Mouse (Mus musculus) hindbrain, embryonic 15.5 days (tissue): ENCODE results near the gene Tcf25. TPM values are rescaled to one million over a fixed set of nuclear protein-coding genes. Genes with fewer than 3 reads are reported as not detected.

Experiments used
- ATAC-seq: fragments of 200-750 bp; cut with Nextera tagmentation; 2 replicates; pipeline ENCODE4 v1.8.0; 2017; ENCODE audit warnings: low read depth, moderate number of reproducible peaks, moderate TSS enrichment; ENCODE audit not compliant: low FRiP score
- H3K27ac ChIP-seq: fragments of 300-500 bp; sonication (generic); replicated peaks from 2 replicates; pipeline ENCODE4 v1.5.1; 2015; ENCODE audit warnings: mild to moderate bottlenecking, inconsistent platforms
- H3K27me3 ChIP-seq: fragments of 300-500 bp; sonication (generic); 2 replicates; pipeline ENCODE4 v1.6.1; 2015; ENCODE audit warnings: control low read depth, inconsistent platforms
- H3K36me3 ChIP-seq: fragments of 300-500 bp; sonication (generic); 2 replicates; pipeline ENCODE4 v1.6.1; 2015; ENCODE audit warnings: control low read depth, inconsistent platforms
- H3K4me1 ChIP-seq: fragments of 300-500 bp; sonication (generic); replicated peaks from 2 replicates; pipeline ENCODE4 v1.6.1; 2015; ENCODE audit warnings: control low read depth, inconsistent platforms
- H3K4me2 ChIP-seq: fragments of 300-500 bp; sonication (generic); 2 replicates; pipeline ENCODE4 v1.6.1; 2015; ENCODE audit warnings: moderate library complexity, mild to moderate bottlenecking, inconsistent platforms
- H3K4me3 ChIP-seq: fragments of 300-500 bp; sonication (generic); 2 replicates; pipeline ENCODE4 v1.5.1; 2015; ENCODE audit warnings: mild to moderate bottlenecking, inconsistent platforms
- H3K9ac ChIP-seq: fragments of 300-500 bp; sonication (generic); 2 replicates; pipeline ENCODE4 v1.6.1; 2015; ENCODE audit warnings: inconsistent platforms
- H3K9me3 ChIP-seq: fragments of 300-500 bp; sonication (generic); 2 replicates; pipeline ENCODE4 v1.6.1; 2016; ENCODE audit warnings: control low read depth, inconsistent platforms
- WGBS: fragments of 180-500 bp; shearing (Covaris S2); methylation state at CpG from one replicate; pipeline ENCODE4 v1.1.7; 2015; 5-methylcytosine and 5-hydroxymethylcytosine counted together
- polyA plus RNA-seq: library from polyadenylated mRNA; unstranded; fragments of >200 nt; fragmentation: Nextera tagmentation; extraction: Ambion mirVana; gene quantifications from 2 replicates; pipeline ENCODE4 v1.2.1, GENCODE M21; 2015

Tcf25 gene
- polyA plus RNA-seq, 1 experiment from 2014 or later: 377 TPM

DNA sequence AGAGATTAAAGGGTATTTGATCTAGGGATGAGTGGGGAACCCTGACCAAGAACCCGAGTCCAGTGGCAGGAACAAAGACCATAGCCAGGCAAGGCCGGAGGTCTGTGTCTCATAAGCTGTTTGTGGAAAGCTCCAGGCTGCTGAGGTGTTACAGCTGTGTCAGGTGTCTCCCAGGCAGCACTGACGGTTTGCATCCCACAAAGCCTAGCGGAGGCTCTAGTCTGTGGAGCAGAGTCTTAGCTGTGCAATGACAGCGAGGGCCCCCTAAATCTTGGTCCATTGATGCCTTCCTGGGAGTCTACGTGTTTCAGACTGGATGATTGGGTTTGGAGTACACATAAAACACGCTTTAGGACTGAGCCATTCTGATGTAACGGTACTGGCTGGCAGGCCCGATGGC is 28.4 kb downstream of the Tcf25 start:
- H3K9ac ChIP-seq: no peak overlapping the region
- H3K27ac ChIP-seq: no peak overlapping the region
- H3K27me3 ChIP-seq: no peaks in the 10 kb centered on the region
- no peak overlapping the region for H3K4me3 ChIP-seq
- H3K4me1 ChIP-seq: peaks cover 8% of the 10 kb centered on the region; the same call in 1 of the 2 replicates
- H3K36me3 ChIP-seq: peaks cover 53% of the 10 kb centered on the region
- H3K4me2 ChIP-seq: no peak overlapping the region
- WGBS: 96% methylated on average over 9 of the region's 9 CpGs
- H3K9me3 ChIP-seq: no peaks in the 10 kb centered on the region
- ATAC-seq: no peak

GRCm38 (mm10) chr8:123402730-123403326 is 29.3 kb downstream of the Tcf25 start:
- H3K4me1 ChIP-seq: peaks cover 12% of the 10 kb centered on the region; the same call in 1 of the 2 replicates
- peaks cover 44% of the 10 kb centered on the region for H3K36me3 ChIP-seq
- H3K4me2 ChIP-seq: no peak overlapping the region
- 88% methylated on average over 9 of the region's 9 CpGs for WGBS
- no peak overlapping the region for H3K4me3 ChIP-seq
- H3K9me3 ChIP-seq: no peaks in the 10 kb centered on the region
- H3K27ac ChIP-seq: no peak overlapping the region
- H3K27me3 ChIP-seq: no peaks in the 10 kb centered on the region
- no peak overlapping the region for H3K9ac ChIP-seq
- no peak for ATAC-seq

DNA sequence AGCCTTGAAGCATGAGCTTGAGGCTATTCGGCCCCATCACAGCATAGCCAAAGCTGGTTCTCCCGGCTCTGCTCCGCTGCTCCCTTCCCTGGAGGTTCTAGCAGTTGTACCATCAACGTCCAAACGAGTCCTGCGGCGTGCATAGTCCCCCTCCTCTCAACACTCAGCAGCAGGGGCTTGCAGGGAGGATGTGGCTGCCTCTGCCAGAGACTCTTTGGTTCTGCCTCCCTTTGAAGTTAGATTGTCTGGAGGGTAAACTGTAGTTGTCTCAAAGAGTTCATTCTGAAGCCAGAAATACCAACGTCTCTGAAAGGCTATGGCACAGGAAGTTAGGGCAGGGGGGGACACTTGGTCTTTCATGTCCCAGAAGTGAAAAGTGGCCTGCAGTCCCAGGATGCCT is 31.0 kb downstream of the Tcf25 start:
- no peak for ATAC-seq

DNA sequence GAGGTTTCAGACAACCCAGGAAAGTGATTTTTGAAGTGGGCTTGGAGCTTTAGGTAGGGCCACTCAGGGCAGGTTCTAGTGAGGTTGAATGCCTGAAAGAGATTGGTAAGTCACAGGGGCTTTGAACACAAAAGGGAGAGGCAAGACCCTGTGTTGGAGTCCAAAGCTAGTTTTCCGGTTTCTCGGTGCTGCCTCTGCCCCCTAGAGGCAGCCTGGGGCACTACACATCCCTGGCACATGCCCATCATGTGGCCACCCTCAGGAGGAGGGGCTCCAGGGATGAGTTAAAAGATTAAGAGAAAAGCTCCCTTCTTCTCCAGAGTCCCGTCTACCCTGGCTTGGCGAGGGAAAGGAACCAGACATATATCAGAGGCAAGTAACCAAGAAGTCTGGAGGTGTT is 33.2 kb downstream of the Tcf25 start, which contains the start of gene Mc1r:
TSS of gene Mc1r (plus strand) at position 322 of the 400 bp plus-strand sequence.
- H3K4me3 ChIP-seq: no peak within 1 kb of the TSS
- no peak within 1 kb of the TSS for H3K27ac ChIP-seq
- H3K27me3 ChIP-seq: no peaks in the 10 kb centered on the region
- peaks cover 16% of the 10 kb centered on the region for H3K36me3 ChIP-seq
- H3K9ac ChIP-seq: no peak within 1 kb of the TSS
- peaks cover 28% of the 10 kb centered on the region for H3K4me1 ChIP-seq
- WGBS: 17% methylated on average over 4 of the region's 4 CpGs
- no peak within 1 kb of the TSS for H3K4me2 ChIP-seq
- ATAC-seq: no peak
- H3K9me3 ChIP-seq: no peaks in the 10 kb centered on the region

More for the DNA sequence above, 31.0 kb downstream of the Tcf25 start:
- H3K36me3 ChIP-seq: peaks cover 32% of the 10 kb centered on the region
- no peak overlapping the region for H3K4me3 ChIP-seq
- no peak overlapping the region for H3K9ac ChIP-seq
- no peaks in the 10 kb centered on the region for H3K27me3 ChIP-seq
- WGBS: 40% methylated on average over 8 of the region's 8 CpGs
- H3K27ac ChIP-seq: no peak overlapping the region
- peaks cover 19% of the 10 kb centered on the region for H3K4me1 ChIP-seq
- H3K4me2 ChIP-seq: no peak overlapping the region
- H3K9me3 ChIP-seq: no peaks in the 10 kb centered on the region

DNA sequence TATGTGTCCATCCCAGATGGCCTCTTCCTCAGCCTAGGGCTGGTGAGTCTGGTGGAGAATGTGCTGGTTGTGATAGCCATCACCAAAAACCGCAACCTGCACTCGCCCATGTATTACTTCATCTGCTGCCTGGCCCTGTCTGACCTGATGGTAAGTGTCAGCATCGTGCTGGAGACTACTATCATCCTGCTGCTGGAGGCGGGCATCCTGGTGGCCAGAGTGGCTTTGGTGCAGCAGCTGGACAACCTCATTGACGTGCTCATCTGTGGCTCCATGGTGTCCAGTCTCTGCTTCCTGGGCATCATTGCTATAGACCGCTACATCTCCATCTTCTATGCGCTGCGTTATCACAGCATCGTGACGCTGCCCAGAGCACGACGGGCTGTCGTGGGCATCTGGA is 34.1 kb downstream of the Tcf25 start:
- WGBS: 91% methylated on average over 13 of the region's 13 CpGs
- H3K9ac ChIP-seq: no peak overlapping the region
- no peak overlapping the region for H3K4me3 ChIP-seq
- H3K4me1 ChIP-seq: peaks cover 28% of the 10 kb centered on the region
- ATAC-seq: no peak
- no peaks in the 10 kb centered on the region for H3K27me3 ChIP-seq
- H3K9me3 ChIP-seq: no peaks in the 10 kb centered on the region
- H3K36me3 ChIP-seq: peaks cover 9% of the 10 kb centered on the region
- no peak overlapping the region for H3K4me2 ChIP-seq
- H3K27ac ChIP-seq: no peak overlapping the region

GRCm38 (mm10) chr8:123408586-123409544 is 35.3 kb downstream of the Tcf25 start:
- peaks cover 28% of the 10 kb centered on the region for H3K4me1 ChIP-seq
- no peaks in the 10 kb centered on the region for H3K9me3 ChIP-seq
- peak overlapping the region; percentile 88 for H3K4me2 ChIP-seq
- ATAC-seq: no peak
- WGBS: 74% methylated on average over 9 of the region's 9 CpGs
- peak overlapping the region; percentile 78; the same call in 1 of the 2 replicates for H3K9ac ChIP-seq
- no peaks in the 10 kb centered on the region for H3K36me3 ChIP-seq
- peak overlapping the region; percentile 53; the same call in 1 of the 2 replicates for H3K4me3 ChIP-seq
- H3K27me3 ChIP-seq: no peaks in the 10 kb centered on the region
- H3K27ac ChIP-seq: peak overlapping the region; percentile 93

- ATAC-seq: no peak
- Histone ChIP-seq H3K4me2 (peak overlapping the region; percentile 88), H3K36me3 (no peaks in the 10 kb centered on the region), H3K9me3 (no peaks in the 10 kb centered on the region), H3K4me3 (peak overlapping the region; percentile 53), H3K27me3 (no peaks in the 10 kb centered on the region), H3K4me1 (peaks cover 28% of the 10 kb centered on the region), H3K9ac (peak overlapping the region; percentile 78), H3K27ac (peak overlapping the region; percentile 93)
- WGBS: 14% methylated on average over 8 of the region's 8 CpGs
Observed at GRCm38 (mm10) chr8:123410049-123410587, 36.6 kb downstream of the Tcf25 start.

GRCm38 (mm10) chr8:123410788-123411187 is 37.2 kb downstream of the Tcf25 start:
- H3K27ac ChIP-seq: peak overlapping the region; percentile 93
- H3K36me3 ChIP-seq: no peaks in the 10 kb centered on the region
- H3K4me2 ChIP-seq: peak overlapping the region; percentile 88
- peak overlapping the region; percentile 53 for H3K4me3 ChIP-seq
- no peaks in the 10 kb centered on the region for H3K9me3 ChIP-seq
- no peaks in the 10 kb centered on the region for H3K27me3 ChIP-seq
- H3K4me1 ChIP-seq: peaks cover 32% of the 10 kb centered on the region
- ATAC-seq: peak; percentile 0; the same call in 1 of the 2 replicates
- H3K9ac ChIP-seq: peak overlapping the region; percentile 78
- WGBS: 3% methylated on average over 11 of the region's 11 CpGs

DNA sequence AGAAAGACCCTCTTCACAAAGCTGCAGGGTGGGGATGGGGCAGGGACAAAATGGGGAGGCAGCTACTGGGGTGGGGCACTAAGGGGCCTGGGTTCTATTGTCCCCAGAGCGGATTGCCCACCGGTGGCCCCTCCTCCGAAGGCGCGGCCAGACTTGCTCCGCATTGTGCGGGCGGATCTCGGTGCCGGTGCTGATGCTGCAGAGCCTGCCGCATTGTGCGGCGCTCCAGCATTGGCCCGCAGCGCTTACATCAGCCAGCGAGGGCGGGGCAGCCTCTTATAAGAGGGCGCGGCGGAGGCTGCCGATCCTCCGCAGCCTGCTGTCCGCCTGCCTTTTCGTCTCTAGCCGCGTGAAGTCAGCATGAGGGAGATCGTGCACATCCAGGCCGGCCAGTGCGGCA is 37.7 kb downstream of the Tcf25 start, which contains the start of gene Tubb3:
TSS of gene Tubb3 (plus strand) at position 179 of the 400 bp plus-strand sequence.
- H3K4me2 ChIP-seq: peak within 1 kb of the TSS; percentile 88
- peak; percentile 93 for ATAC-seq
- H3K27ac ChIP-seq: peak within 1 kb of the TSS; percentile 93
- peak within 1 kb of the TSS; percentile 78 for H3K9ac ChIP-seq
- H3K9me3 ChIP-seq: no peaks in the 10 kb centered on the region
- WGBS: under 1% methylated on average over 29 of the region's 29 CpGs
- no peaks in the 10 kb centered on the region for H3K27me3 ChIP-seq
- peak within 1 kb of the TSS; percentile 53 for H3K4me3 ChIP-seq
- H3K36me3 ChIP-seq: no peaks in the 10 kb centered on the region
- peaks cover 36% of the 10 kb centered on the region for H3K4me1 ChIP-seq

- Histone ChIP-seq H3K36me3 (no peaks in the 10 kb centered on the region), H3K4me1 (peaks cover 38% of the 10 kb centered on the region), H3K27me3 (no peaks in the 10 kb centered on the region), H3K4me2 (peak overlapping the region; percentile 88), H3K27ac (peak overlapping the region; percentile 93), H3K4me3 (peak overlapping the region; percentile 53), H3K9ac (peak overlapping the region; percentile 78), H3K9me3 (no peaks in the 10 kb centered on the region)
- ATAC-seq: peak; percentile 24
- 3% methylated on average over 16 of the region's 16 CpGs for WGBS
Observed at GRCm38 (mm10) chr8:123411781-123412327, 38.3 kb downstream of the Tcf25 start.

DNA sequence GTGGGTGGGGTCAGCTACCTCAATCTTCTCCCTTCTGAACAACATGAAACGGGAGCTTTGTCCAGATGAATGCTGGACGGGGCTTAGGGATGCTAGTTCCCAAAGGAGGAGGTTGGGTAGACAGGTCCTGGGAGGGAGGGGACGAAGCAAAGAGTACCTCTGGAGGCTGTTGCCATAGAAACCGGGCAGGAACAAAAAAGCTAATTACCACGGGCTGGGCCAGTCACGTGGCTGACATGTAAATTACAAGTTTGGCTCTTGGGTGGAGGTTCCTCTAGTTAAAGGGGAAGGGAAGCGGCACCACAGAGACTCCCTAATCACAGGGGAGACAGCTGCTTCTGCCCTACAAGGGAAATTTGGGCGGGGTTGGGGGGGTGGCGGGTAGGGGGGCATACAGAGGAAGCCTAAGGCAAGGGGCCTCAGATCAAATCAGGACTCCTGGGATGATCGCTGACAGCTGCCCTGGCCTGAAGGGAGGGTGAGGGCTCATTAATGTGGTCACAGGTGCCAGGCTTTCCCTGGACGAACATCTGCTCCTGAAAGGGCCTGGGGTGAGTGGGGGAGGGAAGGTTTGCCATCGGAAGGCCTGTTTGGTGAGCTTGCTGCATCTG is 39.1 kb downstream of the Tcf25 start:
- no peak for ATAC-seq
- peaks cover under 1% of the 10 kb centered on the region for H3K36me3 ChIP-seq

More for the DNA sequence above, 39.1 kb downstream of the Tcf25 start:
- H3K4me1 ChIP-seq: peaks cover 41% of the 10 kb centered on the region
- no peaks in the 10 kb centered on the region for H3K27me3 ChIP-seq
- peak overlapping the region; percentile 93 for H3K27ac ChIP-seq
- no peaks in the 10 kb centered on the region for H3K9me3 ChIP-seq
- peak overlapping the region; percentile 78 for H3K9ac ChIP-seq
- H3K4me2 ChIP-seq: peak overlapping the region; percentile 88
- under 1% methylated on average over 12 of the region's 12 CpGs for WGBS
- H3K4me3 ChIP-seq: peak overlapping the region; percentile 53
